Mouse (Mus musculus) embryonic fibroblast, embryonic 13.5 days (primary cell): ENCODE measurements around the gene Ppp3r1. TPM values are rescaled to one million over a fixed set of nuclear protein-coding genes. Genes with fewer than 3 reads are reported as not detected.
"Not testable (repeated sequence)": the region's sequence is repeated elsewhere in the genome, so short reads cannot be mapped to it uniquely, and the experiment has no call there.

Source experiments
- H3K27ac ChIP-seq: 2 replicates; pipeline ENCODE4 v1.5.1; 2012; ENCODE audit warnings: low read length, control low read depth, inconsistent platforms; ENCODE audit not compliant: insufficient read depth
- H3K4me1 ChIP-seq: 2 replicates; pipeline ENCODE4 v1.6.1; 2011; ENCODE audit warnings: low read length; ENCODE audit not compliant: control insufficient read depth, insufficient read depth
- H3K4me3 ChIP-seq: 2 replicates; pipeline ENCODE4 v1.5.1; 2011; ENCODE audit warnings: mild to moderate bottlenecking, control low read depth, low read length; ENCODE audit not compliant: insufficient read depth
- CTCF ChIP-seq: IDR thresholded peaks from 2 replicates; pipeline ENCODE4 v1.5.1; 2011; ENCODE audit warnings: mild to moderate bottlenecking, control low read depth, low read length, moderate library complexity, borderline replicate concordance; ENCODE audit not compliant: insufficient read depth
- POLR2A ChIP-seq: IDR thresholded peaks from 2 replicates; pipeline ENCODE4 v1.6.1; 2011; ENCODE audit warnings: low read depth, mild to moderate bottlenecking, control low read depth, low read length, moderate library complexity
- polyA plus RNA-seq: library from polyadenylated mRNA; stranded (reverse); fragments of >200 nt; gene quantifications from 2 replicates; pipeline ENCODE4 v1.2.4, GENCODE M21; 2011; ENCODE audit warnings: low read depth; ENCODE audit not compliant: missing spikeins, insufficient read length

Ppp3r1 gene
- polyA plus RNA-seq, 1 experiment: 153 TPM

- TF ChIP-seq CTCF: no peak
- TF ChIP-seq POLR2A: no peak
- H3K27ac ChIP-seq: no peak overlapping the region
- no peaks in the 10 kb centered on the region for H3K4me1 ChIP-seq
- no peak overlapping the region for H3K4me3 ChIP-seq
Observed at GRCm38 (mm10) chr11:17236449-17237037, 77.5 kb downstream of the Ppp3r1 start.

DNA sequence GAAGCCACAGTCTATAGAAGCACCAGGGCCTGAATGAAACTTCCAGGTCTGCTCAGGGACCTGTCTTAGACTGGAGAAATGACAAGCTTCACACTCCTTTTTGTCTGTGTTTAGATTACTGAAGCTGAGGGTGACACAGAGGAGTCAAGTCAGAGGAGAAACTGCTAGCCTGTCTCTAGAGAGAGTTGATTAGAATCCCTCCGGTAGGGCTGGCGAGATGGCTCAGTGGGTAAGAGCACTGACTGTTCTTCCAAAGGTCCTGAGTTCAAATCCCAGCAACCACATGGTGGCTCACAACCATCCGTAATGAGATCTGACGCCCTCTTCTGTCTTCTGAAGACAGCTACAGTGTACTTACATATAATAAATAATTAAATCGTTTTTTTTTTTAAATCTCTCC, 79.5 kb downstream of the Ppp3r1 start:
- H3K4me3 ChIP-seq, H3K4me1 ChIP-seq, H3K27ac ChIP-seq: not testable (repeated sequence)

DNA sequence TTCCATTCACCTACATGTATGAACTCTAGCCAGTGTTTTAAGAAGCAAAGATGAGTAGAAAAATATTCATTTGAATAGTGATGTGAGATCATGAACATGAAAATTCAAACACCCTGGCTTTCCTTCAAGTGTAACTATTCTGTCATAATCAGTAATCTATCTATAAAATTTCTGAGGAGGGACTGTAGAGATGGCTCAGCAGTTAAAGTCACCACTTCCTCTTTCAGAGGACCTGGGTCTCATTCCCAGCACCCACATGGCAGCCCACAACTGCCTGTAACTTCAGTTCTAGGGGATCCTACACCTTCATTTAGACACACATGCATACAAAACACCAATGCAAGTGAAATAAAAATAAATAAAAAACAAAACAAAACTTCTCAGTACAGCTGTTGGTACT, 89.7 kb downstream of the Ppp3r1 start:
- H3K27ac ChIP-seq: no peak overlapping the region
- no peaks in the 10 kb centered on the region for H3K4me1 ChIP-seq
- TF ChIP-seq POLR2A: no peak
- no peak for TF ChIP-seq CTCF
- H3K4me3 ChIP-seq: no peak overlapping the region

Other genes starting within 250 kb of the Ppp3r1 start
- 3.4 and 5.4 TPM in 2 replicates for gene Fbxo48, start 207.9 kb upstream of the Ppp3r1 start, polyA plus RNA-seq
- gene Cnrip1, start 107.7 kb upstream of the Ppp3r1 start, polyA plus RNA-seq: 19.5 and 25.9 TPM in 2 replicates
- gene Plek, start 106.9 kb upstream of the Ppp3r1 start, polyA plus RNA-seq: 1.2 and 3.2 TPM in 2 replicates
- gene Wdr92, start 22.8 kb downstream of the Ppp3r1 start, polyA plus RNA-seq: 19.9 and 20.3 TPM in 2 replicates
- gene Pno1, start 52.3 kb downstream of the Ppp3r1 start, polyA plus RNA-seq: 60.2 and 67.2 TPM in 2 replicates
- 217 and 250 TPM in 2 replicates for gene C1d, start 98.3 kb downstream of the Ppp3r1 start, polyA plus RNA-seq